Mouse (Mus musculus): ENCODE measurements around the gene Fam131b.

GRCm38 (mm10) chr6:42372816-42373547 lies 48.5 kb upstream of the Fam131b start, which contains the start of gene Epha1:
- TF ChIP-seq CTCF (conservative IDR thresholded peaks at IDR 0.05; ENCODE audit: low read length) (peak; percentile 73), NANOG (IDR thresholded peaks at IDR 0.05; ENCODE audit: borderline replicate concordance, low read length) (no peak), POU5F1 (IDR thresholded peaks at IDR 0.05; ENCODE audit: borderline replicate concordance, low read length) (no peak)

Measured in E14TG2a.4 (cell line).